Comparison of ENCODE assay signal across 8 mouse cellular contexts in genomic region chr12:17691320-17691876, GRCm38 (mm10). TPM values are rescaled to one million over a fixed set of nuclear protein-coding genes. Genes with fewer than 3 reads are reported as not detected.
DNase-seq lines count a peak whose midpoint lies in the region; ATAC-seq and TF ChIP-seq lines count a peak whose summit lies in the region.

No protein-coding gene starts in this region.

- H3K27ac ChIP-seq in forebrain, embryonic 12.5 days = no peak overlapping the region
- peak overlapping the region; percentile 47 for H3K27ac ChIP-seq in intestine, embryonic 16.5 days (ENCODE audit: low read length)

- peak; percentile 44 for ATAC-seq in forebrain, embryonic 12.5 days (ENCODE audit: low FRiP score)
- ATAC-seq in intestine, embryonic 16.5 days = peak; percentile 10; the same call in 1 of the 2 replicates
- ATAC-seq in monocyte, adult 5-6 weeks (replicated peaks; ENCODE audit: insufficient number of reproducible peaks, low FRiP score, low TSS enrichment, poor library complexity, severe bottlenecking) = no peak

- peak overlapping the region; percentile 88 for H3K9ac ChIP-seq in forebrain, embryonic 12.5 days
- peak overlapping the region; percentile 83 for H3K9ac ChIP-seq in intestine, embryonic 16.5 days (ENCODE audit: low read depth, low read length)

- no peak for TF ChIP-seq POLR2A in lung, adult 2 months (IDR thresholded peaks at IDR 0.05; ENCODE audit: borderline replicate concordance, extremely low read depth, low read depth, low read length)

- 0 out of 2 replicates have a peak, but pooled peaks cover 5% of the 10 kb centered on the region for H3K27me3 ChIP-seq in forebrain, embryonic 12.5 days
- no peaks in the 10 kb centered on the region for H3K27me3 ChIP-seq in intestine, embryonic 16.5 days (replicated peaks; ENCODE audit: control insufficient read depth, insufficient read depth, low read length)

- peak; percentile 33 for DNase-seq in gastrocnemius, postnatal 10 days
- no peak for DNase-seq in gastrocnemius, postnatal 25 days
- peak; percentile 37 for DNase-seq in adrenal gland, postnatal 10 days
- DNase-seq in lung, adult 2 months = peak; percentile 60
- peak; percentile 6 for DNase-seq in ovary, postnatal 14 days (ENCODE audit: low spot score)

- peaks cover 40% of the 10 kb centered on the region for H3K4me1 ChIP-seq in forebrain, embryonic 12.5 days
- H3K4me1 ChIP-seq in intestine, embryonic 16.5 days (ENCODE audit: control insufficient read depth, insufficient read depth, low read length) = peaks cover 33% of the 10 kb centered on the region
- peaks cover 30% of the 10 kb centered on the region for H3K4me1 ChIP-seq in lung, adult 2 months (ENCODE audit: control insufficient read depth, insufficient read depth, low read length)

- H3K4me2 ChIP-seq in forebrain, embryonic 12.5 days = peak overlapping the region; percentile 95
- peak overlapping the region; percentile 95 for H3K4me2 ChIP-seq in intestine, embryonic 16.5 days (ENCODE audit: low read depth, low read length)

- TF ChIP-seq CTCF in lung, adult 2 months (IDR thresholded peaks at IDR 0.05; ENCODE audit: insufficient read depth, low read length) = no peak

- H3K4me3 ChIP-seq in forebrain, embryonic 12.5 days (replicated peaks) = peak overlapping the region; percentile 78
- H3K4me3 ChIP-seq in intestine, embryonic 16.5 days (ENCODE audit: low read length) = peak overlapping the region; percentile 84
- peak overlapping the region; percentile 100 for H3K4me3 ChIP-seq in lung, adult 2 months (replicated peaks; ENCODE audit: extremely low read depth, low read depth, low read length)

- H3K9me3 ChIP-seq in forebrain, embryonic 12.5 days = no peaks in the 10 kb centered on the region
- H3K9me3 ChIP-seq in intestine, embryonic 16.5 days (ENCODE audit: control insufficient read depth, low read length) = no peaks in the 10 kb centered on the region

- no peaks in the 10 kb centered on the region for H3K36me3 ChIP-seq in forebrain, embryonic 12.5 days (replicated peaks)
- no peaks in the 10 kb centered on the region for H3K36me3 ChIP-seq in intestine, embryonic 16.5 days (ENCODE audit: control insufficient read depth, insufficient read depth, low read length)

- under 1% methylated on average over 30 of the region's 30 CpGs for WGBS in forebrain, embryonic 12.5 days
- under 1% methylated on average over 30 of the region's 30 CpGs for WGBS in intestine, embryonic 16.5 days
- under 1% methylated on average over 30 of the region's 30 CpGs for WGBS in lung, adult 2 months

RNA-seq across cellular contexts. Expression of gene Hpcal1, which starts 0.7 kb away (rescaled TPM):
- 10 to 100 TPM; 13.9 to 14.0 TPM for total RNA-seq in gastrocnemius, postnatal 10 days (2021)
- 1 to 10 TPM; 6.4 to 8.0 TPM for total RNA-seq in gastrocnemius, postnatal 25 days (2021)
- total RNA-seq in adrenal gland, postnatal 10 days (2021) = 10 to 100 TPM; 25.4 to 26.2 TPM
- polyA plus RNA-seq in forebrain, embryonic 12.5 days (2016; fragmentation: Nextera tagmentation; extraction: Ambion mirVana) = 36.6 and 41.3 TPM in 2 replicates
- 48.7 and 50.3 TPM in 2 replicates for polyA plus RNA-seq in intestine, embryonic 16.5 days (2015; fragmentation: Nextera tagmentation; extraction: Ambion mirVana)
- 188 and 222 TPM in 2 replicates for polyA plus RNA-seq in lung, adult 2 months (2012; rRNA removed)
- total RNA-seq in monocyte, adult 5-6 weeks (2017) = 30.2 to 51.8 TPM (median 42.3 TPM) in 3 replicates
